Mouse (Mus musculus): ENCODE results near the gene Nrp2.
A peak's percentile ranks its signal among the peaks of the same experiment; 100 is the strongest.

The Nrp2 gene

GRCm38 (mm10) chr1:62782573-62782972 lies 79.5 kb downstream of the Nrp2 start:
- no peak for DNase-seq (ENCODE audit: low spot score)

- DNase-seq (ENCODE audit: low spot score), result peak; percentile 60
These were observed 80.4 kb downstream of the Nrp2 start for GRCm38 (mm10) chr1:62783354-62784083.

- no peak for DNase-seq (ENCODE audit: low spot score)
These were observed 81.0 kb downstream of the Nrp2 start for GRCm38 (mm10) chr1:62784084-62784392.

DNA sequence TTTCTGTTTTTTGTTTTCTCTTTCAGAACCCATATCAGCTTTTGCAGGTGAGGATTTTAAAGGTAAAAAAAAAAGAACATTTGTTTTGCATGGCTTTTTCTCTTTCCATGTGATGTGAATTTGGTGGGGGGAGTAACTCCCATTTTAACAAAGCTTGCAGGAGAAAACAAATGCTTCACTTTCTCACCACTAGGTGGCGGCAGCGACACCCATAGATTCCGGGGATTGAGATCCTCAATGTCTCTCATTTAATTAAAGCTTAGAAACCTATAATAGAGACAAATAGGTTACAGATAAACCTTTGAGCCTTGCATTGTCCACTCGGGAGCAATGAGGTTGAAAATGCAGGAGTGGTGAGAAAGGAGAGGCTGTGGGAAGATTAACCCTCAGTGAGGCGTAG lies 83.2 kb downstream of the Nrp2 start:
- DNase-seq (ENCODE audit: low spot score), result peak; percentile 85

DNA sequence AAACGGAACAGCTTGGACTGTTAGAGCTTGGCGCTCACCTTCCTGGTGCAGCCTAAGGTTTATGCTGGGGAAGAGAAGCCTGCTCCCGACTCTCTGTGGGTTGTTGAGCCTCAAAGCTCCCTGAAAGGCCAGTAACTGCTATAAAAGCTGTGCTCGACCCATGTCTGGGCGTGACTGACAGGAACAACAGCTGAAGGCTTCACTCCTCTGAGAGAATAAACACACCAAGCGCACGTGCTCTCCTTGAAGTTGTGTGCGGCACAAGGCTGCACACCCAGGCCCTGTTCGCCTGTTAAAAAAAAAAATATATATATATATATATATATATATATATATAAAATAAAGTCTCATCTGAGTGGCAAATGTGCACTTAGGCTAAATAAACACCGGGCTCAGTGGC lies 84.5 kb downstream of the Nrp2 start:
- no peak for DNase-seq (ENCODE audit: low spot score)

DNA sequence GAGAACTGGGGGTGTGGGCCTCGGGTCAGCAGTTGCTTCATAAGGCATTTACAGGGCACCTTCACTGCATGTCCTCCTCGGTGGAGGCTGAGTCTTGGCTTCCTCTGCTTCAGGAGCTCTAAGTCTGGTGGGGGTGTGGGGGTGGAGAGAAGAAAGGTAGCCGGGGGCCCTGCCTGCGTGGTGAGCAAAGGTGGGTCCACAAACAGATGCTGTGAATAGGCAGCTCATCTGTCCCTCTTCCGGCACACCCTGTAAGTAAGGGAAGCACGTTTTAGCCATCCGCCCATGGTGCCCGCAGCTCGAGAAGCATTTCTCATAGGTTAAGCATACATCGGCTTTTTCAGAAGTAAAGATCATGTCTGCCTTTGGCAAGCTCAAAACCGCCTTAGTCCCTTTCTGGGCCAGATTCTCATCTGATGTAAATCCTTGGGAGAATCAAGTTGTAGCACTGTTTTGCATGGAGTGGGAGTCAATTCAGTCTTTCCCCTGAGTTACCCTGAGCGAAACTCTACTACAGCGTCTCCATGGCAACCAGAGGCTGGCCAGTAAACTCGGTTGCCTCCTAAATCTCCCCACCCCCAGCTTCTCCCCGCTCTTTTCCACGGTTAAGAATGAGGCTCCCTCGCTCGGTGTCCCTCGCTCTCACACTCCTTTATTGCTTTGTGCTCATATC lies 91.3 kb downstream of the Nrp2 start:
- DNase-seq (ENCODE audit: low spot score), result peak; percentile 88

- DNase-seq (ENCODE audit: low spot score), result no peak
These were observed 91.8 kb downstream of the Nrp2 start for GRCm38 (mm10) chr1:62794896-62795255.

DNA sequence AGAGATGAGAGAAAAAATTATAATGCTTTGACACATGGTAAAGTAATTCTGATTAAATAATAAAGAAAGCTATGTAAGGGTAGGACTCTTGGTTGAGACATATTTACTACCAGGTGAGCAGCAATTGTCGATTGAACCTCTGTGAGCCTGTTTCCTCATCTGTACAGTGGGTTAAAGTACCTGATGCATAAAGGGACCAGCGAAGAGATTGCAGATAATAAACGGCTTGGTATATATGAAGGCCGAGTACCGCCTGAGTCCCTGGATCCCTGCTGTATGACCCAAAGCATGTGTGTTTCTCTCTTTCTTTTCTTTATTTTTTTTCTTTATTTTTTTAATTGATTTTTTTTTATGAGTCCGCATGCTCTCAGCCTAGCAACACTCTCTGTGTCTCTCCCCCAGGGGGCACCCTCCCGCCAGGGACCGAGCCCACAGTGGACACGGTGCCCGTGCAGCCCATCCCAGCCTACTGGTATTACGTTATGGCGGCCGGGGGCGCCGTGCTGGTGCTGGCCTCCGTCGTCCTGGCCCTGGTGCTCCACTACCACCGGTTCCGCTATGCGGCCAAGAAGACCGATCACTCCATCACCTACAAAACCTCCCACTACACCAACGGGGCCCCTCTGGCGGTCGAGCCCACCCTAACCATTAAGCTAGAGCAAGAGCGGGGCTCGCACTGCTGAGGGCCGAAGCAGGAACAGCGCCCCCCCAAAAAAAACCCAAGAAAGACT lies 92.4 kb downstream of the Nrp2 start:
- DNase-seq (ENCODE audit: low spot score), result peak; percentile 78

DNA sequence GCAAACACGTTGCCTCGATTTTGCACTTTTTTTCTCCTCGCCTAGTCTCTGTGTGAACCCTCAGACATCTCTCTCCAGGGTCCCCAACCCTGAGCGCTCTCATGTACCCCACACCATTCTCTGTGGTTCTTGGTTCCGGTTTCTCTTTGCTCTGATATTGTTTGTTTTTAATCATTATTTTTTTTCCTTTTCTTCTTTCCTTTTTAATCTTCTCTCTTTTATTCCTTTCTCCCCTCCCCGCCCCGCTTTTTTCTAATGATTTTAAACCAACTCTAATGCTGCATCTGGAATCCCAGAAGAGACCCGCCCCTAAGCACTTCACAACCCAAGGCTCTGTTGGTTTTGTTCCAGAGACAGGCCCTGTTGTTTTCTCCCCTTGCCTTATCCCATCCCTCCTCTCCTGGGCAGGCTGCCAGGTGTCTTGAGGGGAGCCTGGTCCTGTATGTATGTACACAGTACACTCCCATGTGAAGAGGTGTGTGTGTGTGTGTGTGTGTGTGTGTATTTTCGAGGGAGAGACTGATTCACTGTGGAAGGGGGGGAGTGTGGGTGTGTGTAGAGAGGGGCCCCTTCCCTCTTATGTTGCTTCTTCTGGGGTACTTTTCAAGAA lies 93.1 kb downstream of the Nrp2 start:
- DNase-seq (ENCODE audit: low spot score), result no peak

- no peak for DNase-seq (ENCODE audit: low spot score)
These were observed 96.3 kb downstream of the Nrp2 start for GRCm38 (mm10) chr1:62799427-62799826.

- DNase-seq (ENCODE audit: low spot score), result no peak
These were observed 97.3 kb downstream of the Nrp2 start for GRCm38 (mm10) chr1:62800351-62800750.

- no peak for DNase-seq (ENCODE audit: low spot score)
These were observed 98.3 kb downstream of the Nrp2 start for GRCm38 (mm10) chr1:62801429-62801828.

GRCm38 (mm10) chr1:62801842-62802241 lies 98.8 kb downstream of the Nrp2 start:
- DNase-seq (ENCODE audit: low spot score), result no peak

DNA sequence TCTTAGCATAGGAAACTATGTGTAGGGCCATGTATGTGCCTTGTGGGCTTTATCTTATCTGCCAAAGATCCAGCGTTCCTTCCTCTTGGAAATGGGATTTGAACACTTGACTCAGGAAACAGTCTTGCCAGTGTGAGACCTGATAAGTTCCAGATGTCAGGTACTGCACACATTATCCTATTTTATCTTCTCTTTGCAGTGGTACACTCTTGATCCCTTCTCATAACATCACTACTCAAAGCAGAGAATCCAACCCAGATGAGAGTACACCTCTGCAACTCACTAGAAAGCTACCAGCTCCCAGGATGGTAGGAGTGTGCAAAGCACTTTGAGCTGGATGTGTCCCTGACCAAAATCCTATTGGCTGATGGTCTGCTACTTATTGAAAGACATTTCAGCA lies 100.5 kb downstream of the Nrp2 start:
- no peak for DNase-seq (ENCODE audit: low spot score)

GRCm38 (mm10) chr1:62806014-62806413 lies 102.9 kb downstream of the Nrp2 start:
- no peak for DNase-seq (ENCODE audit: low spot score)

GRCm38 (mm10) chr1:62808395-62808794 lies 105.3 kb downstream of the Nrp2 start:
- DNase-seq (ENCODE audit: low spot score), result no peak

- no peak for DNase-seq (ENCODE audit: low spot score)
These were observed 106.6 kb downstream of the Nrp2 start for GRCm38 (mm10) chr1:62809601-62810228.

DNA sequence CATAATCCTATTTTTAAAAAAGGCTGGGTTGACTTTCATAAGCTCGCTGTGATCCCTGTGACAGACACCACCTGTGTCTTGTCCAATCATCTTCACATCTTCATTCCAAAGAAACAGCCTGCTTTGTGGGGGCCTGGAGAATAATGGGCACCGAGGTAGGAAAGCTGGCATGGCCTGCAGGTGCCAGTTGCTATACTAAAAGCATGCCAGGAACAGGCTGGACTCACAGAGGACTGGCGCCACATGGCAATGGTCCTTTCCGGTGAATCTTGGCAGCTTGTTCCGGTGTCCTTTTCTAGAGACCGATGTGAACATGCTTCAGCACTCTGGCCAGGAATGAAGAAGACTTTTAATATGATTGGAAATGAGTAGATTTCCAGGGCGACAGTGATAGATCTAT lies 108.1 kb downstream of the Nrp2 start:
- DNase-seq (ENCODE audit: low spot score), result no peak

DNA sequence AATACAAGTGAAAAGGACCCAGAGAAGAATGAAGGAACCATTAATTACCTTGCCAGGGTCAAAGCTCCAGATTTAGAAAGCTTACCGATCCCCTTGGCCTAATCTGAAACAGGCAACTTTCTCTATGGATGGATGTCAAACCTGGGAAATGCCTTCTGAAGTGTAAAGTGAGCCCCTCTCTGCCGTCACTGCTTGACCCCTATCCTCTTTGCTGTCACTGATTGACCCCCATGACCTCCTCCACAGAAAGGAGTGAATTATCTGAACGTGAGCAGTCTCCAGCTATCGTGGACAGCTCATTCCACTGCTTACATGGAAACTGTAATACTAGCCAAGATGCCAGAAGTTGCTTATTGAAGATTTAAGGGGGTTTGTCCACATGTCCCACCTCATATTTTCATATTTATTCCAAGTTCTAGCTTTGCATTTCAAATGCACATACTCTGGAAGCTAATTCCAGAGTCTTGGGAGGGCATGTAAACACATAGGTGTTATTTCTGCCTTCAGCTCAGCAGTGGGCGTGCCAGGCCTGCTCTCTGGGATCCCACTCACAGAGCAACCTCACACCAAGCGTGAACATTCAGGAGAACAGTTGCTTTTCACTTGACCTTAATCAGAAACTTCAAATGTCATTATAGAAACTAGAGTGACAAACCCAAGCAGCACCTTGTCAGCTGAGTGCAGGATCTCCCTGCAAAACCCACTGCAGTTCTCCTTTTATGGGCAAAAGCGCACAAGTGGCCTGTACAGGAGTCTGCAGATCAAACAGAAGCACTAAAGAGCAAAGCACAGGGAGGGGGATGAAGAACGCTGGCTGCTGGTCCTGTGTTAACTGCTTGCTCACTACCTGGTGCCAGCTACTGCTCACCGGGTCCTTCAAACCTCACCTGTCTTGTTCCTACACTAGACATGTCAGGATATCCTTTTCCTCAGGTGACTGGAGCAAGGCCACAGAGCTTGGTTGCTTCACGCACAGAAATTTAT lies 109.9 kb downstream of the Nrp2 start:
- peak; percentile 54 for DNase-seq (ENCODE audit: low spot score)

DNA sequence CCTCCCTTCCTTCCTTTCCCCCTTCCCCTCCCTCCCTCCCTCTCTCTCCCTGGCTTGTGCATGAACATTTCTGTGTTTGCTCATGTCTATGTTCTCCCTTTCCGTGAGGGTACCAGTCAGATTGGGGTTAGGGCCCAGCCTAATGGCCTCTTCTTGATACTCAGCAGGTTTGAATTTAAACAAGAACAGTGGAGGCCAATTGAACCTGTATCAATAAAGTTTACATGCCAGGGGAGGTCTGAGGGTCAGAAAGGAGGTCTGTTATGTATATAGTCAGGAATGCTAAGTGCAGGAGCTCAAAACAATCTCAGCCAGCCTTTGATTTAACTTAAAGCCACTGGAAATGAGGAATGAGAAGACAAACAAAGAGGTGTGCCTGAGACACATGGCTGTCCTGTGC lies 110.9 kb downstream of the Nrp2 start:
- no peak for DNase-seq (ENCODE audit: low spot score)

DNA sequence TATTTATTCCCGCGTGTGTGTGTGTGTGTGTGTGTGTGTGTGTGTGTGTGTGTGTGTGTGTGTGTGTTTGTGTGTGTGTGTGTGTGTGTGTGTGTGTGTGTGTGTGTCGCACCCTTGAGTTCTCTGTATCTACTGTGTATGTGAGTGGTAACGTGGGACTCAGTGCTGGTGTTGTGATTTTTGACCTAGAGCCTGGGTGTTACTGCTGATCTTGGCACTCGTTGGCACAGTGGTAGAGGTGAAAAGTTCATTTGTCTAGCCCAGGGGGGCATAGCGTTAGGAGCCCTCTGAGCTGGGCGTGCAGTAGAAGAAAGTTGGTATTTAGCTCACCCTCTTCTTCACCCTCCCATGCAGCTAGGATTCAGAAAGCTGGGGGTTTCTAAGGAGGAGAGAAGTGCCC lies 114.5 kb downstream of the Nrp2 start:
- DNase-seq (ENCODE audit: low spot score), result no peak
